Mouse (Mus musculus) left cerebral cortex, postnatal 36 days (tissue): ENCODE results near the gene Tulp3. TPM values are rescaled to one million over a fixed set of nuclear protein-coding genes. Genes with fewer than 3 reads are reported as not detected.

Source experiments
- total RNA-seq, 2 experiments: library from RNA; stranded (reverse); gene quantifications; 2 replicates each; pipeline ENCODE4 v1.2.3; 2021

Tulp3 gene
- total RNA-seq, 2 experiments from 2014 or later: 14.3 to 21.9 TPM

Other genes with a start within 250 kb of the Tulp3 start
- 10 to 100 TPM; 47.5 to 62.9 TPM for gene Tspan9, start 212.3 kb downstream of the Tulp3 start, total RNA-seq
- 1 to 10 TPM in 1 of 2 experiments, under 1 TPM in 1; 0.39 to 1.2 TPM for gene Tead4, start 55.0 kb downstream of the Tulp3 start, total RNA-seq
- 10 to 100 TPM; 17.8 TPM for gene Rhno1, start 7.1 kb upstream of the Tulp3 start, total RNA-seq
- 1 to 10 TPM; 1.2 TPM for gene Foxm1, start 7.1 kb upstream of the Tulp3 start, total RNA-seq
- 1 to 10 TPM; 1.1 TPM for gene Tex52, start 19.6 kb upstream of the Tulp3 start, total RNA-seq
- gene Gm44596, start 19.7 kb upstream of the Tulp3 start, total RNA-seq: 1 to 10 TPM in 1 of 2 experiments, not detected in 1; 1.0 TPM
- 10 to 100 TPM in 1 of 2 experiments, 1 to 10 TPM in 1; 9.4 to 11.9 TPM for gene Nrip2, start 43.4 kb upstream of the Tulp3 start, total RNA-seq
- gene Itfg2, start 69.1 kb upstream of the Tulp3 start, total RNA-seq: 10 to 100 TPM; 29.7 to 30.7 TPM
- gene Fkbp4, start 82.8 kb upstream of the Tulp3 start, total RNA-seq: 100 to 1,000 TPM; 115 to 118 TPM
- gene Pzp, start 170.9 kb upstream of the Tulp3 start, total RNA-seq: not detected
- 10 to 100 TPM; 11.5 to 15.1 TPM for gene A2ml1, start 225.8 kb upstream of the Tulp3 start, total RNA-seq